Mouse (Mus musculus) spleen, adult 18-20 months (tissue): ENCODE results near the gene Ugt1a10.
"Not testable (repeated sequence)": the region's sequence is repeated elsewhere in the genome, so short reads cannot be mapped to it uniquely, and the experiment has no call there.

Experiments used
- DNase-seq, 2 experiments: peaks; one replicate each; pipeline ENCODE4 v3.0.0; 2022; ENCODE audit warnings: mixed read lengths in 2 of 2

Ugt1a10 gene

GRCm38 (mm10) chr1:88055088-88055487, at the start of gene Ugt1a10:
Gene Ugt1a10 (plus strand): TSS chr1:88055388.
- no peak for DNase-seq

- DNase-seq, result no peak
These were observed 47.4 kb upstream of the Ugt1a10 start for GRCm38 (mm10) chr1:88007692-88008210.

GRCm38 (mm10) chr1:88008211-88008697, 46.9 kb upstream of the Ugt1a10 start, which contains the start of gene Usp40:
Gene Usp40 (minus strand): TSS chr1:88008551.
- DNase-seq, result peak; percentile 40 to 68

- DNase-seq, result no peak
These were observed 46.5 kb upstream of the Ugt1a10 start for GRCm38 (mm10) chr1:88008735-88009134.

GRCm38 (mm10) chr1:88009521-88009920, 45.7 kb upstream of the Ugt1a10 start:
- DNase-seq, result no peak

- no peak for DNase-seq
These were observed 41.5 kb upstream of the Ugt1a10 start for GRCm38 (mm10) chr1:88013726-88014125.

- no peak for DNase-seq
These were observed 41.0 kb upstream of the Ugt1a10 start for GRCm38 (mm10) chr1:88014194-88014593.

- no peak for DNase-seq
These were observed 40.5 kb upstream of the Ugt1a10 start for GRCm38 (mm10) chr1:88014671-88015070.

GRCm38 (mm10) chr1:88015371-88015770, 39.8 kb upstream of the Ugt1a10 start:
- DNase-seq, result no peak

- not testable (repeated sequence) for DNase-seq
These were observed 29.9 kb upstream of the Ugt1a10 start for GRCm38 (mm10) chr1:88025244-88025643.

- DNase-seq, result not testable (repeated sequence)
These were observed 12.1 kb upstream of the Ugt1a10 start for GRCm38 (mm10) chr1:88043044-88043443.

- DNase-seq, result not testable (repeated sequence)
These were observed 10.3 kb upstream of the Ugt1a10 start for GRCm38 (mm10) chr1:88044832-88045437.

GRCm38 (mm10) chr1:88047408-88047807, 7.8 kb upstream of the Ugt1a10 start:
- DNase-seq, result not testable (repeated sequence)

GRCm38 (mm10) chr1:88066472-88067102, 11.4 kb downstream of the Ugt1a10 start:
- DNase-seq, result not testable (repeated sequence)

- DNase-seq, result no peak
These were observed 15.3 kb downstream of the Ugt1a10 start, which contains the start of gene Ugt1a9 for GRCm38 (mm10) chr1:88070495-88070894. Gene Ugt1a9 (plus strand): TSS chr1:88070800.

GRCm38 (mm10) chr1:88070902-88071301, 15.7 kb downstream of the Ugt1a10 start:
- DNase-seq, result no peak

- DNase-seq, result no peak
These were observed 19.3 kb downstream of the Ugt1a10 start for GRCm38 (mm10) chr1:88074471-88074870.

GRCm38 (mm10) chr1:88077128-88077527, 21.9 kb downstream of the Ugt1a10 start:
- DNase-seq, result no peak

GRCm38 (mm10) chr1:88081670-88082069, 26.5 kb downstream of the Ugt1a10 start:
- DNase-seq, result no peak

GRCm38 (mm10) chr1:88086125-88086524, 30.9 kb downstream of the Ugt1a10 start:
- no peak for DNase-seq

- no peak for DNase-seq
These were observed 32.3 kb downstream of the Ugt1a10 start, which contains the start of gene Ugt1a8 for GRCm38 (mm10) chr1:88087513-88087912. Gene Ugt1a8 (plus strand): TSS chr1:88087813.

GRCm38 (mm10) chr1:88092341-88092740, 37.2 kb downstream of the Ugt1a10 start:
- DNase-seq, result no peak

GRCm38 (mm10) chr1:88094270-88094676, 39.1 kb downstream of the Ugt1a10 start:
- not testable (repeated sequence) for DNase-seq
